Mouse (Mus musculus): ENCODE measurements around the gene Wdfy1.

The Wdfy1 gene

GRCm38 (mm10) chr1:79775927-79776458, at the start of gene Wdfy1, which contains the start of gene Mrpl44:
Wdfy1 (minus strand) TSS chr1:79776143.
Mrpl44 (plus strand) TSS chr1:79776018.
- DNase-seq, result peak; percentile 98

- no peak for DNase-seq
These were observed 48.1 kb upstream of the Wdfy1 start for GRCm38 (mm10) chr1:79823951-79824633.

GRCm38 (mm10) chr1:79822806-79823525, 47.0 kb upstream of the Wdfy1 start:
- peak; percentile 68 for DNase-seq

- no peak for DNase-seq
These were observed 43.4 kb upstream of the Wdfy1 start for GRCm38 (mm10) chr1:79819296-79819879.

GRCm38 (mm10) chr1:79815446-79815845, 39.5 kb upstream of the Wdfy1 start:
- no peak for DNase-seq

GRCm38 (mm10) chr1:79809447-79809846, 33.5 kb upstream of the Wdfy1 start:
- no peak for DNase-seq

GRCm38 (mm10) chr1:79806865-79807264, 30.9 kb upstream of the Wdfy1 start:
- peak; percentile 38 for DNase-seq

GRCm38 (mm10) chr1:79803614-79804013, 27.7 kb upstream of the Wdfy1 start:
- no peak for DNase-seq

GRCm38 (mm10) chr1:79802858-79803427, 27.0 kb upstream of the Wdfy1 start:
- DNase-seq, result no peak

GRCm38 (mm10) chr1:79797084-79797483, 21.1 kb upstream of the Wdfy1 start:
- DNase-seq, result no peak

- DNase-seq, result peak; percentile 33
These were observed 10.5 kb upstream of the Wdfy1 start for GRCm38 (mm10) chr1:79786267-79786927.

- DNase-seq, result peak; percentile 15
These were observed 6.5 kb upstream of the Wdfy1 start for GRCm38 (mm10) chr1:79782433-79782832.

GRCm38 (mm10) chr1:79778011-79778410, 2.1 kb upstream of the Wdfy1 start:
- no peak for DNase-seq

GRCm38 (mm10) chr1:79774164-79774780, 1.7 kb downstream of the Wdfy1 start:
- DNase-seq, result no peak

- DNase-seq, result no peak
These were observed 7.7 kb downstream of the Wdfy1 start for GRCm38 (mm10) chr1:79768231-79768630.

GRCm38 (mm10) chr1:79764483-79764882, 11.5 kb downstream of the Wdfy1 start:
- no peak for DNase-seq

GRCm38 (mm10) chr1:79764031-79764430, 11.9 kb downstream of the Wdfy1 start:
- DNase-seq, result no peak

GRCm38 (mm10) chr1:79762282-79763250, 13.4 kb downstream of the Wdfy1 start:
- no peak for DNase-seq

- DNase-seq, result no peak
These were observed 14.0 kb downstream of the Wdfy1 start for GRCm38 (mm10) chr1:79761917-79762271.

- DNase-seq, result peak; percentile 81
These were observed 14.6 kb downstream of the Wdfy1 start for GRCm38 (mm10) chr1:79761106-79761916.
